Mouse (Mus musculus) liver, postnatal 0 days (tissue): Measurements from ENCODE around the gene Dock4.

ENCODE experiments used
- CTCF ChIP-seq: sonication (generic); IDR thresholded peaks from 2 replicates; pipeline ENCODE4 v1.5.1; 2016; ENCODE audit warnings: antibody characterized with exemption, low read depth
- EP300 ChIP-seq: IDR thresholded peaks from 2 replicates; pipeline ENCODE4 v1.6.1; 2016; ENCODE audit warnings: antibody characterized with exemption, low read depth, mild to moderate bottlenecking

DNA sequence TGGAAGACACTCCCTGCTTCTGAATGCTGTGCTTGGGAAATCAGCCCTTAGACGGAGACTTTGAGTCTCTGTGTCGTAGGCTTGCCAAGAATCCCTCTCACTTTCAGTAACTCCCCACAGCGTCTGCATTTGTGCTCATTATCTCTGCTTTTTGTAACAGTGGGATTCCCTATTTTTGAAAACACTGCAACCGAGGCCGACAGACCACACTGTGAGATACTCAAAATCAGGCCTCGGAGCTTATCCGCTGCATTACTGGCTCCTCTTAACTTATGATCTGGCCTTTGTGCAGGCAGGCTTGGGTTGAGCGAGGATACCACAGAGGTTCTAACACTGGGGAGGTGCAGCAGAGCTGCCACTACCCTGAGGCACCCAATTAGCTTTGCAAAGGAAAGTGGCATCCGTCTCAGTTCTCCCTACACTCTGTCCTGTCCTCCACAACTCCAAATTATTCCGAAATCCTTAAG is 346.5 kb downstream of the Dock4 start:
- no peak for TF ChIP-seq CTCF
- TF ChIP-seq EP300: no peak
